Mouse (Mus musculus): ENCODE data around the gene Olfr1309. TPM values are rescaled to one million over a fixed set of nuclear protein-coding genes. Genes with fewer than 3 reads are reported as not detected.
"Not testable (repeated sequence)": the region's sequence is repeated elsewhere in the genome, so short reads cannot be mapped to it uniquely, and the experiment has no call there.

Olfr1309 gene
- total RNA-seq (2015; ENCODE audit: low replicate concordance) (not detected in 2 replicates), total RNA-seq (2017; ENCODE audit: low replicate concordance) (not detected in 2 replicates)

- ATAC-seq (replicated peaks; ENCODE audit: low FRiP score, poor library complexity, severe bottlenecking) = no peak
These were observed at the start of gene Olfr1309 for GRCm38 (mm10) chr2:111990181-111990580. Olfr1309 (minus strand) TSS chr2:111990281.

DNA sequence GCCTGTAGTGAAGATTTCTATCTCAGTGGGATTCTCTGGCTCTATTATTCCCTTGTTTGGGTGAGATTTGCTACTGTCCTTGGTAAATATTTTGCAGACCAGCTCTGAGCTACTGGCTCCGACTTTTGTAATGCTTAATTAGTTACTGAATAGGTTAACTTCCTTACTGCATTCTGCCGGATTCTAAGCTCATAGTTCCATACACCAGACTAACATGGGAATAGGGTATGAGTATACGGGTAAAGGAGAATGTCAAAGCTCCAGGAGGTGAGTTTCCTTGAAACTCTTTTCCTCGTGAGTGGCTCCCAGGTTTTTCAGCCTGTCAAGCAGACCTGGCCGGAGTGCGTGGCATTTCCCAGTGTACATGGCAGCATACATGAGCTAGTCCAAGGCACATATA, 36.9 kb upstream of the Olfr1309 start:
- not testable (repeated sequence) for ATAC-seq (replicated peaks; ENCODE audit: low FRiP score, poor library complexity, severe bottlenecking)

- ATAC-seq (replicated peaks; ENCODE audit: low FRiP score, poor library complexity, severe bottlenecking) = no peak
These were observed 34.2 kb upstream of the Olfr1309 start, which contains the start of gene Olfr1311 for GRCm38 (mm10) chr2:112024312-112024711. Olfr1311 (minus strand) TSS chr2:112024412.

DNA sequence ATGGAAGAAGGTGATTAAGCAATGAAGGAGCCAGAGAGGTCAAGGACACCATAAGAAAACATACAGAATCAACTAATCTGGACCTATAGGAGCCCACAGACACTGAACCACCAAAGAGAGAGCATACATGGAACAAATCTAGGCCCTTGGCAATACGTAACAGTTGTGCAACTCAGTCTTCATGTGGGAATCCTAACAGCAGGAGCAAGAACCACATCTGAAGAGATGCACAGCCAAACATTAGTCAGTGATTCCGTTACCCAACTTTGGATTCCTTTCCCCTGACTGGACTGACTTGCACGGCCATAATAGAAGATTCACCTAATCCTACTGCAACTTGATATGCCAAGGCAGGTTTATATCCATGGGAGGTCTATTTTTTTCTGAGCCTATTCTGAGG, 24.8 kb upstream of the Olfr1309 start:
- ATAC-seq (replicated peaks; ENCODE audit: low FRiP score, poor library complexity, severe bottlenecking) = no peak

DNA sequence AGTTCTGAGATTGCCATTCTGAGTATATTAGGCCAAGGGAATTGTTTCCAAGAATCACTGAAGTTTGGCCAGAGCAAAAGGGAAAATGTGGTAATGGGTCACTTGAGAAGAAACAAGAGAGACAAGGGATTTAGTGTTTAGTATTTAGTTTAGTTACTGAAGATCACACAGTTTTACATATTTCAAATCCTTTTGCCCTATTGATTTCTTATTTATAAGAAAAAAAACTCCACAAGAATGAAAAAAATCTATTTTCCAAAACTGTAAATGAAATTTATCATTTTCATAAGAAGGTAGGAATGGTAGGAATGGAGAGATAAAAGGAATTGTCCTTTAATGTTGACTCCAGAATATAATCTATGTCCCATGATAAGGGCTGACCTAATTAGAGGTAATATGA, 22.5 kb upstream of the Olfr1309 start, which contains the start of gene Olfr1310:
Olfr1310 (minus strand) TSS at position 101 of the 400 bp plus-strand sequence.
- no peak for ATAC-seq (replicated peaks; ENCODE audit: low FRiP score, poor library complexity, severe bottlenecking)

DNA sequence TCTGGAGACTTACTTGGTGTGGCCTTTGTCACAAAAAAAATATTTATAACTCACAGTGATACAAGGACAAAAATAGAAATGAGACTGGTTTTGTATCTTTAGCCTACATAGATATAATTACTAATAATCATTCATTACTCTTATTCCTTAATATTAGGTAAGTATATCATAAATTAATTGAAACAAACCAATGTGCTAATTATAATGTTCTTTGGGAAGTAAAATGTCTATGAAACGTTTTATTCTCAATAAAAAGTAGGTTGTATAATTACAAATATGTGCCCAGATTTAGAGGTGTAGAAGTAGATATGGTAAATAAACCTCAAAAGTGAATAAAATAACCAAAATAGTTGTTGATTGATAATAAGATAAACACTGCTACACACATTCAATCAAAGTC, 25.2 kb downstream of the Olfr1309 start, which contains the start of gene Olfr1308:
Olfr1308 (minus strand) TSS at position 101 of the 400 bp plus-strand sequence.
- no peak for ATAC-seq (replicated peaks; ENCODE audit: low FRiP score, poor library complexity, severe bottlenecking)

GRCm38 (mm10) chr2:111949340-111949739, 40.7 kb downstream of the Olfr1309 start, which contains the start of gene Olfr1307:
Olfr1307 (minus strand) TSS chr2:111949440.
- ATAC-seq (replicated peaks; ENCODE audit: low FRiP score, poor library complexity, severe bottlenecking) = no peak

Other genes starting within 250 kb of the Olfr1309 start
- not detected in 2 replicates for gene Olfr1301, start 239.3 kb downstream of the Olfr1309 start, total RNA-seq (2015; ENCODE audit: low replicate concordance)
- not detected in 2 replicates for gene Olfr1301, start 239.3 kb downstream of the Olfr1309 start, total RNA-seq (2017; ENCODE audit: low replicate concordance)
- gene Olfr1302, start 212.9 kb downstream of the Olfr1309 start, total RNA-seq (2015; ENCODE audit: low replicate concordance) = not detected in 2 replicates
- gene Olfr1302, start 212.9 kb downstream of the Olfr1309 start, total RNA-seq (2017; ENCODE audit: low replicate concordance) = not detected in 2 replicates
- gene Olfr1303, start 169.9 kb downstream of the Olfr1309 start, total RNA-seq (2015; ENCODE audit: low replicate concordance) = not detected in 2 replicates
- gene Olfr1303, start 169.9 kb downstream of the Olfr1309 start, total RNA-seq (2017; ENCODE audit: low replicate concordance) = not detected in 2 replicates
- gene Olfr1305, start 113.1 kb downstream of the Olfr1309 start, total RNA-seq (2015; ENCODE audit: low replicate concordance) = not detected in 2 replicates
- not detected in 2 replicates for gene Olfr1305, start 113.1 kb downstream of the Olfr1309 start, total RNA-seq (2017; ENCODE audit: low replicate concordance)
- not detected in 2 replicates for gene Olfr1306, start 74.0 kb downstream of the Olfr1309 start, total RNA-seq (2015; ENCODE audit: low replicate concordance)
- not detected in 2 replicates for gene Olfr1306, start 74.0 kb downstream of the Olfr1309 start, total RNA-seq (2017; ENCODE audit: low replicate concordance)
- gene Olfr1307, start 40.8 kb downstream of the Olfr1309 start, total RNA-seq (2015; ENCODE audit: low replicate concordance) = under 0.01 TPM in 1 of 2 replicates, not detected in the other
- gene Olfr1307, start 40.8 kb downstream of the Olfr1309 start, total RNA-seq (2017; ENCODE audit: low replicate concordance) = under 0.01 TPM in 1 of 2 replicates, not detected in the other
- not detected in 2 replicates for gene Olfr1308, start 25.3 kb downstream of the Olfr1309 start, total RNA-seq (2015; ENCODE audit: low replicate concordance)
- gene Olfr1308, start 25.3 kb downstream of the Olfr1309 start, total RNA-seq (2017; ENCODE audit: low replicate concordance) = not detected in 2 replicates
- not detected in 2 replicates for gene Olfr1310, start 22.4 kb upstream of the Olfr1309 start, total RNA-seq (2015; ENCODE audit: low replicate concordance)
- gene Olfr1310, start 22.4 kb upstream of the Olfr1309 start, total RNA-seq (2017; ENCODE audit: low replicate concordance) = not detected in 2 replicates
- not detected in 2 replicates for gene Olfr1311, start 34.1 kb upstream of the Olfr1309 start, total RNA-seq (2015; ENCODE audit: low replicate concordance)
- not detected in 2 replicates for gene Olfr1311, start 34.1 kb upstream of the Olfr1309 start, total RNA-seq (2017; ENCODE audit: low replicate concordance)
- not detected in 2 replicates for gene Olfr1312, start 60.0 kb upstream of the Olfr1309 start, total RNA-seq (2015; ENCODE audit: low replicate concordance)
- not detected in 2 replicates for gene Olfr1312, start 60.0 kb upstream of the Olfr1309 start, total RNA-seq (2017; ENCODE audit: low replicate concordance)
- not detected in 2 replicates for gene Olfr1313, start 87.6 kb upstream of the Olfr1309 start, total RNA-seq (2015; ENCODE audit: low replicate concordance)
- not detected in 2 replicates for gene Olfr1313, start 87.6 kb upstream of the Olfr1309 start, total RNA-seq (2017; ENCODE audit: low replicate concordance)
- gene Olfr1314, start 106.5 kb upstream of the Olfr1309 start, total RNA-seq (2015; ENCODE audit: low replicate concordance) = not detected in 2 replicates
- not detected in 2 replicates for gene Olfr1314, start 106.5 kb upstream of the Olfr1309 start, total RNA-seq (2017; ENCODE audit: low replicate concordance)
- not detected in 2 replicates for gene Olfr1315-ps1, start 125.2 kb upstream of the Olfr1309 start, total RNA-seq (2015; ENCODE audit: low replicate concordance)
- not detected in 2 replicates for gene Olfr1315-ps1, start 125.2 kb upstream of the Olfr1309 start, total RNA-seq (2017; ENCODE audit: low replicate concordance)
- not detected in 2 replicates for gene Olfr1316, start 144.7 kb upstream of the Olfr1309 start, total RNA-seq (2015; ENCODE audit: low replicate concordance)
- gene Olfr1316, start 144.7 kb upstream of the Olfr1309 start, total RNA-seq (2017; ENCODE audit: low replicate concordance) = not detected in 2 replicates
- not detected in 2 replicates for gene Olfr1317, start 150.0 kb upstream of the Olfr1309 start, total RNA-seq (2015; ENCODE audit: low replicate concordance)
- not detected in 2 replicates for gene Olfr1317, start 150.0 kb upstream of the Olfr1309 start, total RNA-seq (2017; ENCODE audit: low replicate concordance)
- not detected in 2 replicates for gene Olfr1318, start 163.9 kb upstream of the Olfr1309 start, total RNA-seq (2015; ENCODE audit: low replicate concordance)
- gene Olfr1318, start 163.9 kb upstream of the Olfr1309 start, total RNA-seq (2017; ENCODE audit: low replicate concordance) = not detected in 2 replicates
- 2.5 and 5.0 TPM in 2 replicates for gene Lpcat4, start 249.2 kb upstream of the Olfr1309 start, total RNA-seq (2015; ENCODE audit: low replicate concordance)
- 0.39 TPM in 1 of 2 replicates, not detected in the other for gene Lpcat4, start 249.2 kb upstream of the Olfr1309 start, total RNA-seq (2017; ENCODE audit: low replicate concordance)